Mouse (Mus musculus): ENCODE results near the gene Gga3.

DNA sequence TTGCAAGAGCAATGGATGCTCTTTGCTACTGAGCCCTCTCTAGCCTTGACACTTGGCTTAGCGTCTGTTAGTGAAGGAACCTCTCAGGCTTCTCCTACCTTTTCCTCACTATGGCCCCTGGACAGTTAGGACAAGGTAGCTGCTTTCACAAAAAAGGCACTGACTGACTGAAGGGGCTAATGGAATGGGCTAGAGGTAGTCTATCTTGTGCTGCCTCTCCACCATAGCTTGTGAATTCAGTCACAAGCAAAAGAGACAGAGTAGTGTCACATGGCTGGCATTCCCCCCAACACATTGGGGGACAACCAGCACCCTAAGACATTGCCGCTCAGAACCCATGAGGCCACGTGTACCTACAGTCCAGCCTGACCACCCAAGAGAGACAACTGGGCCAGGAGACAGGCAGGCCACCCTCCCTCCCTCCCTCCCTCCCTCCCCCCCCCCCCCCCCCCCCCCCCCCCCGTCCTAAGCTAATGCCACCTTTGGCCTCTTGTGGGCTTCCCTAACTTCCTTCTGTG lies 36.5 kb upstream of the Gga3 start:
- TF ChIP-seq CTCF (IDR thresholded peaks at IDR 0.05; ENCODE audit: low read depth, low read length) (no peak), TAL1 (conservative IDR thresholded peaks at IDR 0.05; ENCODE audit: low read depth, low read length) (no peak), GATA1 (IDR thresholded peaks at IDR 0.05; ENCODE audit: borderline replicate concordance, low read length) (no peak), GATA2 (IDR thresholded peaks at IDR 0.05; ENCODE audit: borderline replicate concordance, low read depth, low read length) (no peak), POLR2AphosphoS5 (IDR thresholded peaks at IDR 0.05; ENCODE audit: insufficient replicate concordance, low read depth, low read length) (no peak)

Data from G1E (cell line).